Mouse (Mus musculus) thymus, postnatal 0 days (tissue): ENCODE results near the gene Nepn. TPM values are rescaled to one million over a fixed set of nuclear protein-coding genes. Genes with fewer than 3 reads are reported as not detected.

Source experiments
- DNase-seq: peaks from one replicate; pipeline ENCODE4 v3.0.0-alpha.2; 2015; ENCODE audit warnings: low spot score
- polyA plus RNA-seq: library from polyadenylated mRNA; unstranded; fragments of >200 nt; fragmentation: Nextera tagmentation; extraction: Ambion mirVana; gene quantifications from 2 replicates; pipeline ENCODE4 v1.2.1, GENCODE M21; 2015

The Nepn gene
- polyA plus RNA-seq, 1 experiment from 2014 or later: 0.07 TPM

DNA sequence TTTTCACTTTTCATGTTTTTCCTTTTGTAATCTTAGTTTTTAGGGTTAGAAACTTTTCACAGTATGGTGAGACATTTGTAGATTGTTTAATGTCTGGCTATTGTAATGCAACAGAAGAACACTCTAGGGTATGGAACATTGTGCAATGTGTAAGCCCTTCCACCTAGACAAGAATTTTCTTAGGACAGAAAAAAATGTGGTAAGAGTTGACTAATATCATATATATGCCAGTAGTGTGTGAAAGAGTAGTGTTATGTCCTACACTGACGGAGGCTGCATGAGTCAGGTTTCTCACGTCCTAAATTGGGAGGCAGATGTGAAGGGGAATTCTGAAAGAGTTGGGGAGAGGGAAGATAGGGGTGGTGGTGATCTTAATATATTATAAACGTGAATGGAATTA lies 10.9 kb downstream of the Nepn start:
- DNase-seq: no peak

DNA sequence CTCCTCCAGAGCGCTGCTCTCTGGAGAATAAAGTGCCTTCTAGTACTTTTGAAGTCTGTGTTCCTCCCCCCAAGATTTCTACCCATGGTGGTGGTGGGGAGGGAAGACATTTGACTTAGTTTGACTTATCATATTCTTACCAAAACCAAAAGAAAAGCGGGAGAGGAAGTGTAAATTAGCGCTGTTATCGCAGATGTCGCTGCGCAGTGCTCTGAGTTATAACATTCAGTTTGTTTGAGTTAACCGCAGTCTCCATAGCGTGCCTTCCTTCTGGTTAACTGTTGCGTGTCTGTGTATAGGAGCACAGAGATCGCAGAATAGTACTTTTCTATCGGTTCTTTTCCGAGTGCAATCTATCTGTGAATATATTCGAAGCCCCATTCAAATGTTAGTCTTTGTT lies 16.4 kb downstream of the Nepn start:
- DNase-seq: no peak

GRCm38 (mm10) chr10:52407526-52407925 lies 18.8 kb downstream of the Nepn start:
- no peak for DNase-seq

- DNase-seq: no peak
Measured at GRCm38 (mm10) chr10:52415020-52415419, 26.2 kb downstream of the Nepn start.

- no peak for DNase-seq
Measured at GRCm38 (mm10) chr10:52416458-52416857, 27.7 kb downstream of the Nepn start.

GRCm38 (mm10) chr10:52417299-52417997 lies 28.7 kb downstream of the Nepn start, which contains the start of gene Nus1:
Gene Nus1, plus strand, starts transcription at chr10:52417547.
- DNase-seq: peak; percentile 98

DNA sequence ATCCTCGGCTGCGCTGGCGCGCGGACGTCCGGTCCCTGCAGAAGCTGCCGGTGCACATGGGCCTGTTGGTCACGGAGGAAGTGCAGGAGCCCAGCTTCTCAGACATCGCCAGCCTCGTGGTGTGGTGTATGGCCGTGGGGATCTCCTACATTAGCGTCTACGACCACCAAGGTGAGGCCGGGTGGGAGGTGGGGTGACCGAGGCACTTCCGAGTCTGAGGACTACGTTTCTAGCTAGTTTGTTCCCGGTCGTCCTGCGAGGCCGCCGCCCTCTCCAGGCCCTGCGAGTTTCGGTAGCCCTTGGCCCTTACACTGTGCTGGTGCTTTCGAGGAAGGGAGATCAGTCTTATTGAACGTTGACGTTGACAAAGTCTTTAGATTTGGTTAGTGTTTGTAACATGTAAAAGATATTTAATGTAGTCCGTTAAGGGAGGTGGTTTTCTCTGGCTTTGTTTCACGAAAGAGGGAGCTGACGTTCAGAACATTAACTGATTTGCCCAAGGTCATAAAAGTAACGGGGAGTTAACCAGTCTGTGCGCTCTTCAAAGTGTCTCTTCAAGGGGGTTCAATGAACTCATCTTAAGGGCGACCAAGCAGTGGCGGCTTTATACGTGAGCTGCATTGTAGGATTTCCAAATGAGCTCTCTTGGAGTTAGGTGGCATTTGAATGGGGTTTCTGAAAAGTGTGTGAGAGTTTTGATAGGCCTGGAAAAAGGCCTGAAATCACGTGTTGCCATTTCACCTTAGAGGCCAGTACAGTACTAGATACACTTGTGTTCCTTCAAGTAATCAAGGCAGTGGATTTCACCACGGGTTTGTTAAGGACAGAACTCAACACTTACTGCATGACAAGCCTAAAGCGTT lies 29.5 kb downstream of the Nepn start:
- DNase-seq: no peak

DNA sequence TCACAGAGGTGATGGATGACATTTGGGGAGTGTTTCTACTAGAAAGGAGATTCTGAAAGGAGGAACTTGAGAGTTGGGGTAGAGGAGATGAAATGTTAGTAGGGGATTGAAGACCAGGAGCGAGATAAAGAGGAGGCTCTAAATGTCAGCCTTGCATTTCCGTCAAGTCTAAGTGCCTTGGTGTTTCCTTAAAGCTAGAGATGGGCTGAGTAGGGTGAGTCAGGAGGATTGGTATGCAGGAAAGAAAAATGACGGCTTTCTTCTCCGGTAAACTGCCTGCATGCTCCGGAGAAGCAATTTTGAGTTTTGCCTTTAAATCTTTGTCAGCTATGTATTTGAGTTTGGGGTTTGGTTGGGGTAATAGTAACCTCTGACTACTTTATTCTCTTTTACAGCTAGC lies 30.2 kb downstream of the Nepn start:
- DNase-seq: no peak

- no peak for DNase-seq
Measured at GRCm38 (mm10) chr10:52419402-52419801, 30.6 kb downstream of the Nepn start.

DNA sequence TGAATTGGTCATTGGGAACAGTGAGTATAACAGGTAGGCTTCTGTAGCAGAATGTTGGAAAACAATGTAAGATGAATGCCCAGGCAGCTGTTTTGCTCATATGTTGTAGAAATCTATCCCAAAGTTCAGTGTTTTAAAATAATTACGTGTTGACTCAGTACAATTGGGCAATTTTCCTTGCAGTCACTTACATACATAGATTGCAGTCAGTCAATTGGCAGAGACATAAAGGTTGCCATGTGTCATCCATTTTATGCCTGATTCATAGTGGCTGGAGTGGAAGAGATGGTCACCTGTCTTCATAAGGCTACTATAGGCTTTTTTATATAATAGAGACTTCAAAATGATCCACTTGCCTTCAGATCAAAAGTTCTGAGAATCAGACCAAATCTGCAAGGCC lies 31.8 kb downstream of the Nepn start:
- DNase-seq: no peak

- no peak for DNase-seq
Measured at GRCm38 (mm10) chr10:52421716-52422115, 32.9 kb downstream of the Nepn start.

DNA sequence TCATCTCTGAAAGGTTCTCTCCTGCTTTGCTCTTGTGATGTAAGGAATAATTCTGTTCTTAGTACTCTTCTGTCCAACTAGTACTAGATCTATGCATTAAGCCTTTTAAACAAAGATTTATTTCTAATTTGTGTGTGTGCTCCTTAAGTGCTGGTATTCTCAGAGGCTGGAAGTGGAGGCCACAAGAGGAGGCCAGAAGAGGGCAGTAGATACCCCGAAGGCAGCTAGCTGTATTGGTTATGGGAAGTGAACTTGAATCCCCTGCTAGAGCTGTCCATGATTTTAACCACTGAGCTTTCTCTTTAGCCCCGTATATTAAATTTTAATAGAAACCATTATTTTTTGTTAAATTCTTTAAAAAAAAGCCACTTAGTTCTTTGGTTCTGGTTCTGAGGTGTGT lies 34.3 kb downstream of the Nepn start:
- DNase-seq: peak; percentile 27

DNA sequence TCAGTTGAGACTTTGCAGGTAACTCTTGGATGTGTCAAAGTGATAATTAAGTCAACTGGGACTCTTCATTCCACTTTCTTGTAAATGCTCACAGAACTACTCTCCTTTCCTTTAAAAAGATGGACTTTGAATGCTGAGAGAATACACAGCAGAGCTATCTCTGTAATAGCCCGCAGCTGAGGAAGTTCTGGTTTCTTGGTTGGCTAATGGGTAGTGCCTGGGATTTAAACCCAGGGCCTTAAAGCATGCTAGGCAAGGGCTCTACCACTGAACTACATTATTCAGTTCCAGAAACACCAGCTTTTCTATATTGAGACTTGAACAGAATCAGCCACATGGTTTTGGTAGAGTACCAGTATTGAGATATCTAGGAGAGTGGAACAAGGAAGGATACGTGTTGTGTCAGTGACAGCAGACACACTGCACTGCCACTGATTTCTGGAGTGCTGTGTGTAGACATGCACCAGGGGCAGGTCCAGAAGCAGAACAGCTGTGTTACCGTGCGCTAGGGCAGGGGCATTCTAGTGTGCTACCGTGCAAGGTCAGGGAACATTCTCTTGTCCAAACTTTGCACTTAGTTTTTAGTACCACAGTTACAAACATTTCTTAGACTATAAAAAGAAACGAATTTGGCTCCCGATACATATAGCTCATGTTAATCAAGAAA lies 37.7 kb downstream of the Nepn start:
- DNase-seq: no peak

GRCm38 (mm10) chr10:52427634-52428415 lies 39.1 kb downstream of the Nepn start:
- no peak for DNase-seq

DNA sequence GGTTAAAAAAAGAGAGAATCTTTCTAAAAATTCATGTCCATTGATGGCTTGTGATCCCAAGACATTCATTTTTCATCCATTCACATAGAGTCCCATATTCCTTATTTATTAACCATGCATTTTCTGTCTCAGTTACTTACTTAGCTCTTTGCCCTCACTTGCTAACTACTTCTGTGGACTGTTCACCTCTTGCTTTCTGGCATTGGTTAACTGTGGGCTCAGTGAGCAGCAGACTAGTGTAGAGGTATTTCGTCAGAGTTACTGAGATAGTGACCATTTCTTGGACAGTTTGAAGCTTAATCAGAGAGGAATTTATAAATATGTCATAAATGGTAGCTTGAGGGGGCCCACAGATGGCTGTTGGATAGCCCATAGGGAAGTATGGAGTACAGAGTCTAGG lies 42.2 kb downstream of the Nepn start:
- DNase-seq: no peak

GRCm38 (mm10) chr10:52434836-52435235 lies 46.1 kb downstream of the Nepn start:
- DNase-seq: no peak

Other genes starting within 250 kb of the Nepn start
- gene Ros1, start 193.7 kb upstream of the Nepn start, polyA plus RNA-seq: not detected in 2 replicates
- gene Dcbld1, start 155.4 kb upstream of the Nepn start, polyA plus RNA-seq: 3.5 and 3.7 TPM in 2 replicates
- gene Gm26741, start 30.2 kb upstream of the Nepn start, polyA plus RNA-seq: not detected in 2 replicates
- 12.2 and 12.3 TPM in 2 replicates for gene Gopc, start 6.8 kb upstream of the Nepn start, polyA plus RNA-seq
- 8.3 and 11.0 TPM in 2 replicates for gene Nus1, start 28.6 kb downstream of the Nepn start, polyA plus RNA-seq